Mouse (Mus musculus) cerebellum, adult 18-20 months (tissue): Measurements from ENCODE around the gene Traf5.

Experiments used
- DNase-seq, 2 experiments: peaks; one replicate each; pipeline ENCODE4 v3.0.0; 2021

Traf5 gene

GRCm38 (mm10) chr1:192090689-192091567 lies 1.4 kb downstream of the Traf5 start:
- no peak for DNase-seq

- DNase-seq: no peak
These were observed 2.1 kb downstream of the Traf5 start for GRCm38 (mm10) chr1:192090281-192090680.

GRCm38 (mm10) chr1:192089208-192090166 lies 2.9 kb downstream of the Traf5 start:
- DNase-seq: no peak

GRCm38 (mm10) chr1:192088011-192088410 lies 4.3 kb downstream of the Traf5 start:
- no peak for DNase-seq

GRCm38 (mm10) chr1:192087098-192087497 lies 5.3 kb downstream of the Traf5 start:
- DNase-seq: no peak

GRCm38 (mm10) chr1:192086279-192087037 lies 5.9 kb downstream of the Traf5 start:
- DNase-seq: no peak

DNA sequence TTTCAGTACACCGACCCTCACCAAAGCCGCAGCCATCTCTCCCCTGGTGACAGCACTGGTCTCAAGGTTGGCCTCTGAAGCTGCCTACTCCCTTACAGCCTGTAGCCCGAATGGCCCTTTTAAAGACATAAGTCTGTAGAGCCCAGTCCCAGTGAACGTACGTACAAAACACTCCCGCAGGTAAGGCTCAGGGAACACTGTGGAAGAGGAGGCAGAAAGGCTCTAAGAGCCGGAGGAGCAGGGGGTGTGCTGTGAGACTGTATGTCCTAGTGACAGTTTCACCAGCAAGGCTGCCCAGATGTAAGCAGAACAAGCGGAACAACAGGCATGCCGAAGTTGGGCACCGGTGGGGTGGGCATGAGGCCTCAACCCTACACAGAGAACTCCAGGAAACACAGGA lies 7.1 kb downstream of the Traf5 start:
- no peak for DNase-seq

DNA sequence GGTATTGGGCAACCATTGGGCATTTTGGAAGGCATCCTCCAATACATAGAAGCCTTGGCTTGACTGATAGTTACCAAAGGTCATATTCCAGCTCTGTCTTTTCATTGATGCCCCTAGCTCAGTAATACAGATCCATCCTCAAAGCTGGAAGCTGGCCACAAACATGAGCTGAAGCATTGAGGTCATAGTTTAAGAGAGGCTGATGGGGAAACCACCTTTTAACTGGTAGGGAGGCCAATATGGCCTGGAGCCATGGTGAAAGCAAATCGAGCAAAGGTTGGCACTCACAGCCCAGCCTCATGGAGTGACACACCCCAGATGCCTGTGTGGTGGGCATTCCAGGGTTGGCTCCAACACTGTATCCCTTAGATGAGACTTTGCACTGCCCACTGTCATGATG lies 9.7 kb downstream of the Traf5 start:
- no peak for DNase-seq

- DNase-seq: no peak
These were observed 11.2 kb downstream of the Traf5 start for GRCm38 (mm10) chr1:192081129-192081528.

- DNase-seq: no peak
These were observed 13.2 kb downstream of the Traf5 start for GRCm38 (mm10) chr1:192079121-192079520.

DNA sequence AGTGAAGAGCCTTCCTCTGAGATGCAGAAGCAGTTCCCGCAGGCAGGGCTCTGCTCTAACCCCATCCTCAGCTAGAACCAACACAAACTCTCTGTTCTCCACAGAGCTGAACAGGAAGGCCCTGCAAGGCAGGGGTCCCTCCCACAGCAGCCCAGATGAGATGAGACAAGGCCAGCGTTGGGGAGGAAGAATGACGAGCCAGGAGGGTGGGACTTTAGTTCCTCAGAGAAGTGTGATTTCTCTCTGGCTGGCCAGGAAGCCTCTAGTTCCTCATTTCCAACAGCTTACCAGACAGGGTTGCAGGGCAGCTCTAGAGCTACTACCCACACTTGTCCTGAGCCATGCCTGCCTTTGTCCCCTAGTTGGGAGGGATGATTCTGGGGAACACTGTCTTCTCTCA lies 14.0 kb downstream of the Traf5 start:
- DNase-seq: no peak

- no peak for DNase-seq
These were observed 15.4 kb downstream of the Traf5 start for GRCm38 (mm10) chr1:192076796-192077535.

- DNase-seq: no peak
These were observed 16.3 kb downstream of the Traf5 start for GRCm38 (mm10) chr1:192076101-192076500.

- no peak for DNase-seq
These were observed 17.5 kb downstream of the Traf5 start for GRCm38 (mm10) chr1:192074824-192075223.

DNA sequence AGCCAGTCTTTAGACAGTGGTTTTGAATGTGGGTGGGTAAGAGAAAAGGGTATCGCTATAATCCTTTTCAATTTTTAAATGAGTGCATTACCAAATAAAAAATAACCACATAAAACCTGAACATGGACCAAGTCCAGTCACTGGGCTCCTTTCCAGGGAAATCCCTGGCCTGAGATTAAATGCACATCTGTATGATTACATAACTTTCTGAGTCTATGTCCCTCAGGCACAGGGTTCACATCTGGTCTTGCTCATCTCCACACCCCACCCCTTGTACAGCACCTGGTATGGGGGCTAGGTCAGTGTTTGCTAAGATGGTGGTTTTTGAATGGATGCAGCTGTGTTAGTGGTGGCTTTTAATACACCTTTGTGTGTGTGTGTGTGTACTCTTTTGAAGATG lies 19.9 kb downstream of the Traf5 start:
- DNase-seq: no peak

GRCm38 (mm10) chr1:192070618-192071051 lies 21.7 kb downstream of the Traf5 start:
- no peak for DNase-seq

DNA sequence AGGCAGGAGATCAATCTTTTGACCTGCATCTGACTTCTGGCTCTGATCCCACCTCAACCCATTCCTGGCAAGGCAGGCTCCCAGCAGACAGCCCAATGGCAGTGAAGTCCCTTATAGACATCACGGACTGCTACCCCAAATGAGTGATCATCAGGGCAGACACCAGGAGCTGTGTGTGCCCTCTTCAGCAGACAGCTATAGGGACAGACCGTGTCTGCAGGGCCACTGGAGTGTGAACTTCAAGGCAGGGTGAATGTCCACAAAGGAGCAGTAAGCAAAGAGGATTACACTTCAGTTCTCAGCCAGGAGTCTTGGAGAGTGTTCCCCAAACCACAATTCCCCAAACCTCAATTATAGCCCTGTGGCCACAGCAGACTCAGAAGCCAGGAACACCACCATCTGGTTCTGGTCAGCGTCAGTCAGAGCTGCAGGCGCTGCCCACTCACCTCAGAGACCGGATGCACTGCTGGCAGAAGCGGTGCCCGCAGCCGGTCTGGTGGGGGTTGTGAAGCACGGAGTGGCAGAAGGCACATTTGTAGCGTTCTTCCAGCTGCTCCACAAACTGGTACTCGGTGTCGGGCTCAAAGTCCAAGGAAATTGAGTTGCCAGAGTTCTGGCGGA lies 22.3 kb downstream of the Traf5 start:
- DNase-seq: peak; percentile 12 to 18

DNA sequence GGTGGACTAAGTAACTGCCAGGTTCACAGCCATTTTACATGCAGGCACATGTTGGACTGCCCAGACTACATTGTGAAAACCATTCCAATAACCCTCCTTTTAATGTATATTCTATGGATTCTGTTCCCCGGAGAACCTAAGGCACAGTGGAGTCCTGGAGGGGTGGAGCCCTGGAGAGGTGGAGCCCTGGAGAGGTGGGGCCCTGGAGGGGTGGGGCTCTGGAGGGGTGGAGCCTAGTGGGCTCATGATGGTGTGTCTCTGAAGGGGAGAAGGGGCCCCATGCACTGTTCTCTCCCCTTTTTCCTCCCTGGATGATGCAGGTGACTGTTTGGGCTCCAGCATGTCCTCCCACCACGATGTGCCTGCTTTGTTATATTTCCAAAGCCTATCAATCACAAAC lies 24.2 kb downstream of the Traf5 start:
- DNase-seq: no peak

DNA sequence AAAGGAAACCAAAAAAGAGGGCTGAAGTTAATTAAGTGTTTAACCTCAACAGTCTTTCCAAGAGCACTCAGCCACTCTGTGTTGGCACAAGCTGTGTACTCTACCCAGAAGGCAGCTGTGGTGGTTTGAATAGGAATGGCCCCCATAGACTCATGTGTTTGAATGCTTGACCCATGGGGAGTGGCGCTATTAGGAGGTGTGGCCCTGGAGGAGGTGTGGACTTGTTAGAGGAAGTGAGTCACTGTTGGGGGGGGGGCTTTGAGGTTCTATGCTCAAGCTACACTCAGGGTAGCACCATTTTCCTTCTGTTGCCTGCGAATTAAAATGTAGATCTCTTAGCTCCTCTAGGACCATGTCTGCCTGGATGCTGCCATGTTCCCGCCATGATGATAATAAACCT lies 25.4 kb downstream of the Traf5 start:
- DNase-seq: no peak

DNA sequence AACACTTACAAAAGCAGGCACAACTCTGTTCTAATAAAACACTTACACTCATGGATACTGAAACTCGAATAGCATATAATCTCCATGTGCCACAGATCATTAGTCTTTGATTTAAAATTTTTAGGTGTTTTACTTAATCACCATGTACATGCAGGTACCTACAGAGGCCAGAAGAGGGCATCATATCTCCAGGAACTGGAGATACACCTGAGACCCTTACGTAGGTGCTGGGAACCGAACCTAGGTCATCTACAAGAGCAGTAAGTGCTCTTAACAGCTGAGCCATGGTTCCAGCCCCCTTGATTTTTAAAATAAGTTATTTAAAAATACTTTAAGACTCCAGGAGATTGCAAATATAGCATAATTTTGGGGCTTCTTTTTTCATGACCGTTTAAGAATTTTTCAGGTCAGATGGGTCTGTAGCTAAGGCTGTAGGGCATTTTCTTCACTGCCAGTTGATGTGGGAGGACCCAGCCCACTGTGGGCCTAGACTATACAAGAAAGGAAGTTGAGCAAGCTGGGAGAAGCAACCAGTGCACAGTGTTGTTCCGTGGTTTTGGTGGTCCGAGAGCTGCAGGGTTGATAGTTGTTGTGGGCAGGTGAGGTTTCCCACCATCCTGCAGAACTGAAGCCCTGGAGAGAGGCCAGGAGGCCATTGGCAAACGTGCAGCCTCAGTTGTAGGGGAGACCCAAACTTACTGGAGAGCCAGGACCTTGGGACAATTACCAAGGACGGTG lies 29.0 kb downstream of the Traf5 start:
- DNase-seq: no peak

GRCm38 (mm10) chr1:192062682-192063081 lies 29.7 kb downstream of the Traf5 start:
- DNase-seq: no peak
